Mouse (Mus musculus): ENCODE measurements around the gene Klf7. TPM values are rescaled to one million over a fixed set of nuclear protein-coding genes. Genes with fewer than 3 reads are reported as not detected.

The Klf7 gene
- polyA plus RNA-seq, 1 experiment = 19.7 TPM

DNA sequence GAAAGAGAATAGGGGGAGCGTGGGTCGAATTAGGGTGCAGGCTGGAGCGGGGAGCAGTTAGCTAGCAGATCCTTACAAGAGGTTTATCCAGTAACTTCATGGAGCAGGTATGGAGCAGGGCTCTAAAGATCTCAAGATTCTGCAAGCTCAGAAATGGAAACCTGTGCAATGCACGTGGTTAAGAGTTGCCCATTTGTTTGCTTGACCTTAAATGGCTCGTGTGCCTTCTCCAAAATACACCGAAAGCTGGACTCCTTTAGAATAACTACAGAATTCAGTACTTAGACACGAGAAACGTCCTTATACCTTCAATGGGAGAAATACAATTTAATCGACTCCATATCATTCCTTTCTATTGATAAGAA, 366 bp upstream of the Klf7 start:
- Histone ChIP-seq H3K27me3 (ENCODE audit: control insufficient read depth, insufficient read depth, low read length) (no peaks in the 10 kb centered on the region), H3K4me1 (ENCODE audit: control insufficient read depth, insufficient read depth, low read length) (peaks cover 2% of the 10 kb centered on the region; the same call in 1 of the 2 replicates), H3K27ac (ENCODE audit: insufficient read depth, low read length) (peak overlapping the region; percentile 82), H3K4me3 (replicated peaks; ENCODE audit: insufficient read depth, low read depth, low read length) (peak overlapping the region; percentile 79)
- no peak for DNase-seq
- no peak for TF ChIP-seq POLR2A (IDR thresholded peaks at IDR 0.05; ENCODE audit: borderline replicate concordance, insufficient read depth, low read length)
- no peak for TF ChIP-seq CTCF (IDR thresholded peaks at IDR 0.05; ENCODE audit: borderline replicate concordance, insufficient read depth, low read depth, low read length)
- WGBS = 15% methylated on average over 9 of the region's 9 CpGs

DNA sequence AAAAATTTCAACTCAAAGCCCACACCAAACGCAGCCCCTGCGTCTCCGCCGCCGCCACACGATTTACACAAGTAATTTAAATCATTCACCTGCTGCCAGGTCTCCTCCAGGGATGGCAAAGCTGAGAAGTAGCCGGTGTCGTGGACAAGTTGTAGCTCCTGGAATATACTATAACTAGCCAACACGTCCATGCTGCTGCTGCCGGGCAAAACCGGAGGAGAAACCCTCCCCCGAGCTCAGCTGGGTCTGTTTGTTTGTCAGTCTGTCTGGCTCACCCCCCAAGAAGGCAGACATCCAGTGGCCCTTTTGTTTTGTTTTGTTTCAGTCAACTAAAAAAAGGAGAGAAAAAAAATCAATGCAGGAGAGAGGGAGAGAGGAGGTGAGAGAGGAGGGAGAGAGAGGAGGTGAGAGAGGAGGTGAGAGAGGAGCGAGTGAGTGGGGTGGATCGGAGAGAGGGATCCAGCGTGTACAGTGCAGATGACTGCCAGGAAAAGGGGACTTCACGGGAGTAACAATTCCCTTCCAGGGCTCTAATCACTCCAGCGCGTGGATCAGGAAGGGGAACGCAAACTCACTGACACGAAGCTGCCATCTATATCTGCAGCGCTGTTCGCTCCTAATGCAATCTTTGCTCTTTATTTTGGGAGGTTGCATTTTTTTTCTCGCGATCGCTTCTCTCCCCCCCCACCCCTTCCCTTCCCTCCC, 1.1 kb downstream of the Klf7 start:
- WGBS = 1% methylated on average over 25 of the region's 25 CpGs
- DNase-seq = peak; percentile 82
- Histone ChIP-seq H3K27me3 (ENCODE audit: control insufficient read depth, insufficient read depth, low read length) (no peaks in the 10 kb centered on the region), H3K4me3 (replicated peaks; ENCODE audit: insufficient read depth, low read depth, low read length) (peak overlapping the region; percentile 99), H3K4me1 (ENCODE audit: control insufficient read depth, insufficient read depth, low read length) (peaks cover 2% of the 10 kb centered on the region; the same call in 1 of the 2 replicates), H3K27ac (ENCODE audit: insufficient read depth, low read length) (peak overlapping the region; percentile 95)
- TF ChIP-seq CTCF (IDR thresholded peaks at IDR 0.05; ENCODE audit: borderline replicate concordance, insufficient read depth, low read depth, low read length) (no peak), POLR2A (IDR thresholded peaks at IDR 0.05; ENCODE audit: borderline replicate concordance, insufficient read depth, low read length) (peak; percentile 44; the same call in 1 of the 2 replicates)

DNA sequence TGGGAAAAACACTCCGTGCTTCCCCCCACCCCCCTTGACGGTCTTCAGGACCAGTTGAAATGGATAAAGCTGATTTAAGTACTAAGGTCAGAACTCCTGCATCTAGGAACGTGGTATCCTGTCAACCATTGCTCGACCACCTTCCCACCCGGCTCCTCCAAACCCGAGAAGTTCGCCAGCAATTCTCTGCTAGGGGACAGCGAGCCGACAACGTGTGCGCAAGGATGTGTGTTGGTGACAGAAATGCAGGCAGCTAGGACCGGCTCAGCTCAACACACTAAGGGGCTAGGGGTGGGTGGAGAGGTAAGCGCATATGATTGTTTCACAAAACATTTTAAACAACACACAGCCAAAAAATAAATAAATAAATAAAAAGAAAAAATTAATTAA, 1.7 kb downstream of the Klf7 start:
- TF ChIP-seq POLR2A (IDR thresholded peaks at IDR 0.05; ENCODE audit: borderline replicate concordance, insufficient read depth, low read length) = 0 out of 2 replicates have a peak, but pooled peaks have one; percentile 49
- no peak for TF ChIP-seq CTCF (IDR thresholded peaks at IDR 0.05; ENCODE audit: borderline replicate concordance, insufficient read depth, low read depth, low read length)
- H3K27ac ChIP-seq (ENCODE audit: insufficient read depth, low read length) = peak overlapping the region; percentile 95
- H3K4me3 ChIP-seq (replicated peaks; ENCODE audit: insufficient read depth, low read depth, low read length) = peak overlapping the region; percentile 99
- H3K27me3 ChIP-seq (ENCODE audit: control insufficient read depth, insufficient read depth, low read length) = no peaks in the 10 kb centered on the region
- peaks cover 2% of the 10 kb centered on the region; the same call in 1 of the 2 replicates for H3K4me1 ChIP-seq (ENCODE audit: control insufficient read depth, insufficient read depth, low read length)
- DNase-seq = peak; percentile 68 to 71
- WGBS = 0% methylated on average over 13 of the region's 13 CpGs

DNA sequence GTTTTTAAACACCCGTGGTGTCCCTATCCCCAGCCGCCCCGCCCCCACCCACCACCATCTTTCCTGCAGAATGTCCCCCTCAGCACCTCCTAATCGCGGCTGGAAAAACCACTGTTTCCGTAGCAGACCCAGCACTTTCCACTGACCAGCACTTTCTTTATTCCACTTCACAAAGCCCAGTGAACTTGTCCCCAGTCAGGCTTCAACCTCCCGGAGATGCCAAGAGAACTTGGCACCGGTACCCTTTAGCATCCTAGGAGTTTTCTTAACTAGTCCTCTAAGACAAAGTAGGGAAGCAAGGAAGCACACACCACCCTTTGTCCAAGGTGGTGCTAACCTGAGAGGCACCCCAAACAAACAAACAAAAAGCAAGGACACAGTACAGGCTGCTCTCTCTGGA, 2.2 kb downstream of the Klf7 start:
- under 1% methylated on average over 8 of the region's 8 CpGs for WGBS
- Histone ChIP-seq H3K27ac (ENCODE audit: insufficient read depth, low read length) (peak overlapping the region; percentile 95), H3K4me3 (replicated peaks; ENCODE audit: insufficient read depth, low read depth, low read length) (peak overlapping the region; percentile 99), H3K27me3 (ENCODE audit: control insufficient read depth, insufficient read depth, low read length) (no peaks in the 10 kb centered on the region), H3K4me1 (ENCODE audit: control insufficient read depth, insufficient read depth, low read length) (peaks cover 2% of the 10 kb centered on the region; the same call in 1 of the 2 replicates)
- TF ChIP-seq CTCF (IDR thresholded peaks at IDR 0.05; ENCODE audit: borderline replicate concordance, insufficient read depth, low read depth, low read length) = no peak
- no peak for TF ChIP-seq POLR2A (IDR thresholded peaks at IDR 0.05; ENCODE audit: borderline replicate concordance, insufficient read depth, low read length)
- peak; percentile 70 to 71 for DNase-seq

DNA sequence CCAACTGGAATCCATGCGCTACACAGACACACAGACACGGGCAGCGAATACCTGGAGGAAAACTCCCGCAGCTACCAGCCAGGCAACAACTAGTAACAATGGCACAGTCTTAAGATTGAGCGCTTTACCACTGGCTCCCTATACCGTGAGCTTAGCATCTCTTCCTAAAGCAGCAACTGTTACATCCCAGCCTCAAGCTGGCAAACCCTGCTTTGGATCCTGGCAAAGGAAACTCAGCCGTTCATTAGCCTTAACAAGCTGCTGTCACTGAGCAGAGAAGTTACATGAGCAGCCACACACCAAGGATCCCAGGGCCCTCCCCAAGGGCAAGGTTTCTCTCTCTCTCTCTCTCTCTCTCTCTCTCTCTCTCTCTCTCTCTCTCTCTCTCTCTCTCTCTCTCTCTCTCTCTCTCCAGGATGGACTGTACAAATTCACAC, 2.7 kb downstream of the Klf7 start:
- Histone ChIP-seq H3K4me3 (replicated peaks; ENCODE audit: insufficient read depth, low read depth, low read length) (peak overlapping the region; percentile 99), H3K27ac (ENCODE audit: insufficient read depth, low read length) (peak overlapping the region; percentile 95), H3K4me1 (ENCODE audit: control insufficient read depth, insufficient read depth, low read length) (peaks cover 2% of the 10 kb centered on the region; the same call in 1 of the 2 replicates), H3K27me3 (ENCODE audit: control insufficient read depth, insufficient read depth, low read length) (no peaks in the 10 kb centered on the region)
- TF ChIP-seq CTCF (IDR thresholded peaks at IDR 0.05; ENCODE audit: borderline replicate concordance, insufficient read depth, low read depth, low read length) = no peak
- WGBS = 2% methylated on average over 7 of the region's 7 CpGs
- DNase-seq = peak; percentile 76 to 77

DNA sequence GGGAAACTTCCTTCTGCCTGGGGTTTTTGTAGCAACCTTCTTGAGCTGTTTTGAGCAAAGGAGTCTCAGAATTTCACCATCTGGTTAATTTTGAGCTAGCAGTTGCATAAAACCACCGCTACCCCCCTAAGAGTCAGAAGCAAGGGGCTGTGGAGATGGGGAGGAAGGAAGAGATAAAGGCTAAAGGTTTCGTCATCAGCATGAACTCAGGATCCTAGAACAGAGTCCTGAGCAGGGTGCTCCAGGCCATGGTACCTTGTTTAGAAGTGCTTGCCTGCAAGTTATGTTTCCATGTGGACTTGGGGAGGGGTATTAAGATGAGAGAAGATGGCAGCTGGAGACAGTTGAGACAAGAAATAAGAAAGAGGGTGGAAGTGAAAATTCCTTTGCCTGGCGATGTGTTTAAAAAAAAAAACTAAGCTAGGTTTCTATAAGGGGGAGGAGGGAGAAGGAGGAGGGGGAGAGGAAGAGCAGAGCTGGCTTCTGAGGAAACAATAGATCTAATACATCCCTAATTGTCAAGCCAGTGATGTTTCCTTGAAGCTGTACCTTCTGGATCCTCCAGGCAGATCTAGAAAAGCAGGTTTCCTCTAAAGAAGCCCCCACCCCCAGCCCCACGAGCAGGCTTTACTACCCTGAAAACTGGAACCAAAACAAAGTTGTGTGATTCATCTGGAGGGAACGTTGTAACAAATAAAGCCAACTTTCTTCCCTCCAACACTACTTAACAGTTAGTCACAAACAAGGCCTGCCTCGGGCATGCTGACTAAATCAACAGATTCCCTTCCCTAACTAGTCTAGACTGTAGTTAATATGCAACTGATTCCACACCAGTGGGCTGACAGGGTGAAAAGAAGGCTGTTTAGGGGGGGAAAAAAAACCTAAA, 3.6 kb downstream of the Klf7 start:
- peak overlapping the region; percentile 99 for H3K4me3 ChIP-seq (replicated peaks; ENCODE audit: insufficient read depth, low read depth, low read length)
- 5% methylated on average over 6 of the region's 6 CpGs for WGBS
- H3K4me1 ChIP-seq (ENCODE audit: control insufficient read depth, insufficient read depth, low read length) = peaks cover 6% of the 10 kb centered on the region; the same call in 1 of the 2 replicates
- DNase-seq = peak; percentile 41 to 52
- H3K27ac ChIP-seq (ENCODE audit: insufficient read depth, low read length) = peak overlapping the region; percentile 95; the same call in 1 of the 2 replicates
- TF ChIP-seq CTCF (IDR thresholded peaks at IDR 0.05; ENCODE audit: borderline replicate concordance, insufficient read depth, low read depth, low read length) (no peak), POLR2A (IDR thresholded peaks at IDR 0.05; ENCODE audit: borderline replicate concordance, insufficient read depth, low read length) (no peak)
- H3K27me3 ChIP-seq (ENCODE audit: control insufficient read depth, insufficient read depth, low read length) = no peaks in the 10 kb centered on the region

DNA sequence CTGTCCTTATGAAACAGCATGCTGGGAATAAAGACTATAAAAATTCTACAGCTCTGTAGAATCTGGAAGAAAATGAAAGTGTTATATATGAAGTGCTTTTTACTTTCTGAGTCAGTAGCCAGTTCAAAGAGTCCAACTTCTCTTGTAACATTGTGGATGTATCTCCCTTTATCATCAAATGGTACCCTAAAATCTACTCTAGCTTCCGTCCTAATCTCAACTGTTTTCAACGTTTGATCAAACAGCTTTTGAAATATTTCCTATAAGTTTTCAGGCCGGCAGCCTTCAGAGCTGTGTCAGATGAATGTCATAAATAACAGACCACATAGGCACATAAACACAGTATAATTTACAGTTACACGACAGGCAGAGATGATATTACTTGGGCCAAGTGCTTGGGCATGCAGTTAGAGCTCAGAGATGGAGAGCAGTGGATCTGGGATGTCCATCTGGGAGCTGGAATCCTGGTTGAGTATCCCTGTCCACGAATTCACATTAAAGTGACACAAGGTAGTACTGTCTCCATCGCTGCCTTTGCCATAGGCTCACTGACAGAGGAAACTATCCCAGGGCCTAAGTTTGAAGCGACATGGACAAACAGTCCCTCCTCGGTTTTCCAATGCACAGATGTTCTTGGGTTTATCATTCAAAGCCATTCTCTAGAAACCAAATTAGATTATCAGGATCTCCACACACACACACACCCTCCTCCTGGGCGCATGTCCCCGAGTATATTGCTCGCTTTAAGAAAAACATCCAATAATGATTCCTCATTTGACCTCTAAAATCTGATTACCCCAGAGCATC, 4.4 kb downstream of the Klf7 start:
- 21% methylated on average over 11 of the region's 11 CpGs for WGBS
- TF ChIP-seq POLR2A (IDR thresholded peaks at IDR 0.05; ENCODE audit: borderline replicate concordance, insufficient read depth, low read length) (no peak), CTCF (IDR thresholded peaks at IDR 0.05; ENCODE audit: borderline replicate concordance, insufficient read depth, low read depth, low read length) (no peak)
- H3K27me3 ChIP-seq (ENCODE audit: control insufficient read depth, insufficient read depth, low read length) = no peaks in the 10 kb centered on the region
- peaks cover 11% of the 10 kb centered on the region; the same call in 1 of the 2 replicates for H3K4me1 ChIP-seq (ENCODE audit: control insufficient read depth, insufficient read depth, low read length)
- H3K4me3 ChIP-seq (replicated peaks; ENCODE audit: insufficient read depth, low read depth, low read length) = peak overlapping the region; percentile 99
- DNase-seq = peak; percentile 40 to 50
- peak overlapping the region; percentile 95 for H3K27ac ChIP-seq (ENCODE audit: insufficient read depth, low read length)

All from cerebellum, adult 2 months (tissue).